Mouse (Mus musculus) thymus, postnatal 10 days (tissue): ENCODE data around the gene Gnpnat1.
"Not testable (repeated sequence)": the region's sequence is repeated elsewhere in the genome, so short reads cannot be mapped to it uniquely, and the experiment has no call there.

Experiments
- DNase-seq, 2 experiments: peaks; one replicate each; pipeline ENCODE4 v3.0.0; 2021; ENCODE audit warnings: low spot score in 2 of 2

Gnpnat1 gene

GRCm38 (mm10) chr14:45404813-45405212, at the start of gene Gnpnat1:
Gnpnat1 (minus strand) TSS chr14:45404913.
- DNase-seq: not testable (repeated sequence)

GRCm38 (mm10) chr14:45453538-45454233, 49.0 kb upstream of the Gnpnat1 start:
- no peak for DNase-seq

GRCm38 (mm10) chr14:45452861-45453512, 48.3 kb upstream of the Gnpnat1 start:
- no peak for DNase-seq

- no peak for DNase-seq
These were observed 47.4 kb upstream of the Gnpnat1 start for GRCm38 (mm10) chr14:45452148-45452547.

GRCm38 (mm10) chr14:45451090-45451489, 46.4 kb upstream of the Gnpnat1 start:
- no peak for DNase-seq

GRCm38 (mm10) chr14:45446777-45447176, 42.1 kb upstream of the Gnpnat1 start:
- no peak for DNase-seq

GRCm38 (mm10) chr14:45445445-45445844, 40.7 kb upstream of the Gnpnat1 start:
- no peak for DNase-seq

- no peak for DNase-seq
These were observed 40.2 kb upstream of the Gnpnat1 start for GRCm38 (mm10) chr14:45444870-45445269.

GRCm38 (mm10) chr14:45442781-45443560, 38.3 kb upstream of the Gnpnat1 start:
- DNase-seq: no peak

- DNase-seq: no peak
These were observed 36.6 kb upstream of the Gnpnat1 start for GRCm38 (mm10) chr14:45441291-45441690.

- DNase-seq: no peak
These were observed 34.7 kb upstream of the Gnpnat1 start for GRCm38 (mm10) chr14:45439387-45439786.

GRCm38 (mm10) chr14:45438931-45439275, 34.2 kb upstream of the Gnpnat1 start:
- no peak for DNase-seq

GRCm38 (mm10) chr14:45438250-45438930, 33.7 kb upstream of the Gnpnat1 start:
- no peak for DNase-seq

- DNase-seq: no peak
These were observed 29.5 kb upstream of the Gnpnat1 start for GRCm38 (mm10) chr14:45434220-45434619.

- peak in 1 of 2 experiments; percentile 16 for DNase-seq
These were observed 27.3 kb upstream of the Gnpnat1 start for GRCm38 (mm10) chr14:45432003-45432402.

GRCm38 (mm10) chr14:45430066-45430842, 25.5 kb upstream of the Gnpnat1 start:
- no peak for DNase-seq

GRCm38 (mm10) chr14:45423220-45423619, 18.5 kb upstream of the Gnpnat1 start:
- peak in 1 of 2 experiments; percentile 46 for DNase-seq

- no peak for DNase-seq
These were observed 17.7 kb upstream of the Gnpnat1 start for GRCm38 (mm10) chr14:45422371-45422770.

GRCm38 (mm10) chr14:45419323-45419722, 14.6 kb upstream of the Gnpnat1 start:
- DNase-seq: no peak

- DNase-seq: no peak
These were observed 13.8 kb upstream of the Gnpnat1 start for GRCm38 (mm10) chr14:45418553-45418952.

- no peak for DNase-seq
These were observed 11.6 kb upstream of the Gnpnat1 start for GRCm38 (mm10) chr14:45416265-45416664.
